Mouse (Mus musculus): ENCODE measurements at regions not wholly inside any gene's neighbourhood (a gene's known extent, or its start where the extent isn't known, plus 50 kb on each side); places are given as distances from the start of the nearest gene placed in this dataset.

DNA sequence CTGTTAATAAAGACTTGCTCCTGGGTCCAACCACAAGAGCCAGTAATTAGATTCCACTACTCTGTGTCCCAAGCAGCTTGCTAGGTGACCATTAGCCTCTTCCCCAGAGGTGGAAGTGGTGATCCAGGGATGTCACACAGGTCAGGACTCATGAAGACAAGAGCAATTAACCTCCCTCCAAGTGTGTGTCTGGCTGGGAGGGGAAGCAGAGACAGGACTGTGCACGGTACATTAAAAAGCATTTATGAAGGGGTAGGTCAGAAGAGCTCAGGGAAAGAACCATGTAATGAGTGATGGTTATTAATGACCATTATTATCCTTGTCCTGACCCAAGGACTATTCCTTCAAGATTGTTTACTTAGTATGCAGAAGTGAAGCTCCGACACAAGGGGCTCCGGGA is 136.9 kb upstream of the Gm6657 start:
- TF ChIP-seq POLR2A (IDR thresholded peaks at IDR 0.05; ENCODE audit: borderline replicate concordance, extremely low read depth, insufficient read depth, insufficient read length, poor library complexity, severe bottlenecking) = no peak
- TF ChIP-seq CTCF (IDR thresholded peaks at IDR 0.05; ENCODE audit: borderline replicate concordance, extremely low read depth, insufficient read depth, insufficient read length) = no peak
